Mouse (Mus musculus): Measurements from ENCODE around the gene Cyp4a12a. TPM values are rescaled to one million over a fixed set of nuclear protein-coding genes. Genes with fewer than 3 reads are reported as not detected.

The Cyp4a12a gene
- total and polyA plus RNA-seq, 3 experiments, result not detected

Other genes starting within 250 kb of the Cyp4a12a start
- gene Tal1, start 242.6 kb upstream of the Cyp4a12a start, total RNA-seq (2014; fragmentation: Nextera tagmentation), result 155 and 174 TPM in 2 replicates
- 155 and 166 TPM in 2 replicates for gene Tal1, start 242.6 kb upstream of the Cyp4a12a start, total RNA-seq (2017)
- gene Tal1, start 242.6 kb upstream of the Cyp4a12a start, polyA plus RNA-seq (2012), result 239 and 262 TPM in 2 replicates
- 2.4 and 3.0 TPM in 2 replicates for gene Pdzk1ip1, start 210.3 kb upstream of the Cyp4a12a start, total RNA-seq (2014; fragmentation: Nextera tagmentation)
- gene Pdzk1ip1, start 210.3 kb upstream of the Cyp4a12a start, total RNA-seq (2017), result 19.8 and 23.1 TPM in 2 replicates
- 0.21 TPM in 1 of 2 replicates, not detected in the other for gene Pdzk1ip1, start 210.3 kb upstream of the Cyp4a12a start, polyA plus RNA-seq (2012)
- 0.15 TPM in 1 of 2 replicates, not detected in the other for gene Cyp4x1, start 164.8 kb upstream of the Cyp4a12a start, total RNA-seq (2014; fragmentation: Nextera tagmentation)
- 0.05 TPM in 1 of 2 replicates, not detected in the other for gene Cyp4x1, start 164.8 kb upstream of the Cyp4a12a start, total RNA-seq (2017)
- gene Cyp4x1, start 164.8 kb upstream of the Cyp4a12a start, polyA plus RNA-seq (2012), result not detected in 2 replicates
- gene Cyp4a29, start 57.0 kb upstream of the Cyp4a12a start, total RNA-seq (2014; fragmentation: Nextera tagmentation), result not detected in 2 replicates
- not detected in 2 replicates for gene Cyp4a29, start 57.0 kb upstream of the Cyp4a12a start, total RNA-seq (2017)
- gene Cyp4a29, start 57.0 kb upstream of the Cyp4a12a start, polyA plus RNA-seq (2012), result not detected in 2 replicates
- not detected in 2 replicates for gene Cyp4a12b, start 112.6 kb downstream of the Cyp4a12a start, total RNA-seq (2014; fragmentation: Nextera tagmentation)
- gene Cyp4a12b, start 112.6 kb downstream of the Cyp4a12a start, total RNA-seq (2017), result 0.05 TPM in 1 of 2 replicates, not detected in the other
- gene Cyp4a12b, start 112.6 kb downstream of the Cyp4a12a start, polyA plus RNA-seq (2012), result not detected in 2 replicates
- gene Cyp4a30b, start 153.6 kb downstream of the Cyp4a12a start, total RNA-seq (2014; fragmentation: Nextera tagmentation), result not detected in 2 replicates
- not detected in 2 replicates for gene Cyp4a30b, start 153.6 kb downstream of the Cyp4a12a start, total RNA-seq (2017)
- gene Cyp4a30b, start 153.6 kb downstream of the Cyp4a12a start, polyA plus RNA-seq (2012), result not detected in 2 replicates
- not detected in 2 replicates for gene Cyp4a14, start 197.1 kb downstream of the Cyp4a12a start, total RNA-seq (2014; fragmentation: Nextera tagmentation)
- not detected in 2 replicates for gene Cyp4a14, start 197.1 kb downstream of the Cyp4a12a start, total RNA-seq (2017)
- not detected in 2 replicates for gene Cyp4a14, start 197.1 kb downstream of the Cyp4a12a start, polyA plus RNA-seq (2012)
- gene Cyp4a10, start 219.2 kb downstream of the Cyp4a12a start, total RNA-seq (2014; fragmentation: Nextera tagmentation), result not detected in 2 replicates
- gene Cyp4a10, start 219.2 kb downstream of the Cyp4a12a start, total RNA-seq (2017), result 0.16 TPM in 1 of 2 replicates, not detected in the other
- not detected in 2 replicates for gene Cyp4a10, start 219.2 kb downstream of the Cyp4a12a start, polyA plus RNA-seq (2012)

Measured in G1E (cell line).